Mouse (Mus musculus) small intestine, adult 2 months (tissue): ENCODE measurements around the gene Sema5b. TPM values are rescaled to one million over a fixed set of nuclear protein-coding genes. Genes with fewer than 3 reads are reported as not detected.

Experiments
- H3K27ac ChIP-seq: fragments of 200-500 bp; 2 replicates; pipeline ENCODE4 v1.5.1; 2012; ENCODE audit warnings: low read depth, low read length, control low read depth, inconsistent platforms; ENCODE audit not compliant: insufficient read depth
- H3K27me3 ChIP-seq: fragments of 200-500 bp; 2 replicates; pipeline ENCODE4 v1.6.1; 2012; ENCODE audit warnings: mild to moderate bottlenecking, moderate library complexity, low read length, inconsistent platforms; ENCODE audit not compliant: control insufficient read depth, insufficient read depth
- H3K36me3 ChIP-seq: fragments of 200-500 bp; 2 replicates; pipeline ENCODE4 v1.6.1; 2012; ENCODE audit warnings: mild to moderate bottlenecking, low read length, control low read depth, inconsistent platforms; ENCODE audit not compliant: control insufficient read depth, insufficient read depth
- H3K4me1 ChIP-seq: fragments of 200-500 bp; 2 replicates; pipeline ENCODE4 v1.6.1; 2012; ENCODE audit warnings: low read length, inconsistent platforms, mixed read lengths; ENCODE audit not compliant: control insufficient read depth, insufficient read depth, insufficient read length
- H3K4me3 ChIP-seq: fragments of 200-500 bp; 2 replicates; pipeline ENCODE4 v1.5.1; 2012; ENCODE audit warnings: low read depth, mild to moderate bottlenecking, control low read depth, inconsistent platforms, low read length, moderate library complexity
- CTCF ChIP-seq: fragments of 200-500 bp; IDR thresholded peaks from 2 replicates; pipeline ENCODE4 v1.5.1; 2012; ENCODE audit warnings: low read depth, mild to moderate bottlenecking, control low read depth, inconsistent platforms, low read length, moderate library complexity, mixed read lengths; ENCODE audit not compliant: insufficient replicate concordance, insufficient read length; ENCODE audit errors: extremely low read depth
- POLR2A ChIP-seq: fragments of 200-500 bp; IDR thresholded peaks from 2 replicates; pipeline ENCODE4 v1.6.1; 2012; ENCODE audit warnings: low read depth, mild to moderate bottlenecking, control low read depth, inconsistent platforms, low read length, moderate library complexity
- WGBS: fragments of 180-500 bp; shearing (Covaris S2); methylation state at CpG from one replicate; pipeline ENCODE4 v1.1.7; 2018; 5-methylcytosine and 5-hydroxymethylcytosine counted together
- polyA plus RNA-seq: library from polyadenylated mRNA; depleted of rRNA; stranded (reverse); fragments of >200 nt; gene quantifications from 2 replicates; pipeline ENCODE4 v1.2.3, GENCODE M21; 2012

Gene Sema5b
- polyA plus RNA-seq, 1 experiment, result 0.49 TPM

- Histone ChIP-seq H3K4me3 (no peak overlapping the region), H3K27me3 (no peaks in the 10 kb centered on the region), H3K27ac (no peak overlapping the region), H3K36me3 (no peaks in the 10 kb centered on the region), H3K4me1 (no peaks in the 10 kb centered on the region)
- WGBS, result 39% methylated on average over 6 of the region's 6 CpGs
- no peak for TF ChIP-seq POLR2A
- no peak for TF ChIP-seq CTCF
Measured at GRCm38 (mm10) chr16:35596241-35596640, 55.3 kb downstream of the Sema5b start.

GRCm38 (mm10) chr16:35596661-35597350 lies 55.9 kb downstream of the Sema5b start:
- WGBS, result 63% methylated on average over 8 of the region's 8 CpGs
- H3K36me3 ChIP-seq, result no peaks in the 10 kb centered on the region
- H3K27ac ChIP-seq, result no peak overlapping the region
- TF ChIP-seq CTCF, result no peak
- no peaks in the 10 kb centered on the region for H3K27me3 ChIP-seq
- no peaks in the 10 kb centered on the region for H3K4me1 ChIP-seq
- no peak overlapping the region for H3K4me3 ChIP-seq

GRCm38 (mm10) chr16:35597991-35598390 lies 57.0 kb downstream of the Sema5b start:
- H3K27me3 ChIP-seq, result no peaks in the 10 kb centered on the region
- H3K4me3 ChIP-seq, result no peak overlapping the region
- H3K36me3 ChIP-seq, result no peaks in the 10 kb centered on the region
- 25% methylated on average over 6 of the region's 6 CpGs for WGBS
- H3K4me1 ChIP-seq, result no peaks in the 10 kb centered on the region
- no peak overlapping the region for H3K27ac ChIP-seq
- TF ChIP-seq CTCF (no peak), POLR2A (no peak)

GRCm38 (mm10) chr16:35598802-35599201 lies 57.9 kb downstream of the Sema5b start:
- no peaks in the 10 kb centered on the region for H3K27me3 ChIP-seq
- H3K36me3 ChIP-seq, result no peaks in the 10 kb centered on the region
- 67% methylated on average over 5 of the region's 5 CpGs for WGBS
- H3K27ac ChIP-seq, result no peak overlapping the region
- H3K4me1 ChIP-seq, result no peaks in the 10 kb centered on the region
- H3K4me3 ChIP-seq, result no peak overlapping the region
- TF ChIP-seq POLR2A, result no peak
- no peak for TF ChIP-seq CTCF

- TF ChIP-seq CTCF (no peak), POLR2A (no peak)
- Histone ChIP-seq H3K27me3 (no peaks in the 10 kb centered on the region), H3K4me1 (no peaks in the 10 kb centered on the region), H3K4me3 (no peak overlapping the region), H3K27ac (no peak overlapping the region), H3K36me3 (no peaks in the 10 kb centered on the region)
- WGBS, result 72% methylated on average over 5 of the region's 5 CpGs
Measured at GRCm38 (mm10) chr16:35600282-35600681, 59.3 kb downstream of the Sema5b start.

GRCm38 (mm10) chr16:35601426-35601825 lies 60.5 kb downstream of the Sema5b start:
- 83% methylated on average over 6 of the region's 6 CpGs for WGBS
- Histone ChIP-seq H3K4me3 (no peak overlapping the region), H3K36me3 (no peaks in the 10 kb centered on the region), H3K27me3 (no peaks in the 10 kb centered on the region), H3K4me1 (no peaks in the 10 kb centered on the region), H3K27ac (no peak overlapping the region)
- TF ChIP-seq POLR2A (no peak), CTCF (no peak)

- no peaks in the 10 kb centered on the region for H3K4me1 ChIP-seq
- no peaks in the 10 kb centered on the region for H3K27me3 ChIP-seq
- TF ChIP-seq POLR2A, result no peak
- 76% methylated on average over 9 of the region's 9 CpGs for WGBS
- no peaks in the 10 kb centered on the region for H3K36me3 ChIP-seq
- no peak overlapping the region for H3K4me3 ChIP-seq
- H3K27ac ChIP-seq, result no peak overlapping the region
Measured at GRCm38 (mm10) chr16:35602529-35602928, 61.6 kb downstream of the Sema5b start.
